8 mouse cellular contexts compared by ENCODE assay signal in genomic region chr2:25576028-25576850, GRCm38 (mm10). TPM values are rescaled to one million over a fixed set of nuclear protein-coding genes. Genes with fewer than 3 reads are reported as not detected.
A peak's percentile ranks its signal among the peaks of the same experiment; 100 is the strongest.
DNase-seq lines count a peak whose midpoint lies in the region; ATAC-seq and TF ChIP-seq lines count a peak whose summit lies in the region.

No protein-coding gene starts in this region.

- no peak overlapping the region for H3K27ac ChIP-seq in hindbrain, embryonic 10.5 days
- H3K27ac ChIP-seq in hindbrain, embryonic 14.5 days = no peak overlapping the region
- H3K27ac ChIP-seq in MEL (ENCODE audit: control insufficient read depth, low read depth, low read length) = no peak overlapping the region
- no peak overlapping the region for H3K27ac ChIP-seq in embryonic facial prominence, embryonic 14.5 days (replicated peaks; ENCODE audit: low read depth, low read length)
- no peak overlapping the region for H3K27ac ChIP-seq in limb, embryonic 15.5 days

- no peaks in the 10 kb centered on the region for H3K9me3 ChIP-seq in hindbrain, embryonic 10.5 days
- H3K9me3 ChIP-seq in hindbrain, embryonic 14.5 days (ENCODE audit: control insufficient read depth, low read length) = no peaks in the 10 kb centered on the region
- H3K9me3 ChIP-seq in MEL (replicated peaks; ENCODE audit: insufficient read depth, low read length) = no peaks in the 10 kb centered on the region
- no peaks in the 10 kb centered on the region for H3K9me3 ChIP-seq in embryonic facial prominence, embryonic 14.5 days (ENCODE audit: control insufficient read depth, low read length)
- H3K9me3 ChIP-seq in limb, embryonic 15.5 days = no peaks in the 10 kb centered on the region

- peaks cover 19% of the 10 kb centered on the region for H3K36me3 ChIP-seq in hindbrain, embryonic 10.5 days
- peaks cover 14% of the 10 kb centered on the region for H3K36me3 ChIP-seq in hindbrain, embryonic 14.5 days (replicated peaks; ENCODE audit: control insufficient read depth, insufficient read depth)
- peaks cover 0 to 4% of the 10 kb centered on the region in 2 experiments; a peak in 1 of 4 replicates for H3K36me3 ChIP-seq in MEL (ENCODE audit: control insufficient read depth in 1 of 2, insufficient read depth in 2 of 2, low read length in 2 of 2)
- peaks cover 11% of the 10 kb centered on the region; the same call in 1 of the 2 replicates for H3K36me3 ChIP-seq in embryonic facial prominence, embryonic 14.5 days (ENCODE audit: control insufficient read depth, insufficient read depth, low read length)
- peaks cover 12% of the 10 kb centered on the region for H3K36me3 ChIP-seq in limb, embryonic 15.5 days

- H3K79me2 ChIP-seq in MEL (ENCODE audit: control insufficient read depth, insufficient read depth, low read length, poor library complexity) = peaks cover 7% of the 10 kb centered on the region

- H3K9ac ChIP-seq in hindbrain, embryonic 14.5 days = no peak overlapping the region
- H3K9ac ChIP-seq in MEL (ENCODE audit: control insufficient read depth, low read depth, low read length, poor library complexity, severe bottlenecking) = peak overlapping the region; percentile 73
- no peak overlapping the region for H3K9ac ChIP-seq in embryonic facial prominence, embryonic 14.5 days (ENCODE audit: low read depth, low read length)
- no peak overlapping the region for H3K9ac ChIP-seq in limb, embryonic 15.5 days

- 73% methylated on average over 16 of the region's 16 CpGs for WGBS in hindbrain, embryonic 10.5 days
- 72% methylated on average over 16 of the region's 16 CpGs for WGBS in hindbrain, embryonic 14.5 days
- 77% methylated on average over 16 of the region's 16 CpGs for WGBS in embryonic facial prominence, embryonic 14.5 days
- 72% methylated on average over 16 of the region's 16 CpGs for WGBS in limb, embryonic 15.5 days

- DNase-seq in hindbrain, embryonic 10.5 days (ENCODE audit: low spot score) = no peak
- no peak for DNase-seq in hindbrain, embryonic 14.5 days (ENCODE audit: low spot score)
- no peak for DNase-seq in MEL (ENCODE audit: low read depth, low spot score)
- DNase-seq in embryonic facial prominence, embryonic 14.5 days (ENCODE audit: low spot score) = no peak
- no peak for DNase-seq in ovary, postnatal 14 days (ENCODE audit: low spot score)
- DNase-seq in spleen, postnatal 36 days (ENCODE audit: low spot score in 2 of 2) = no peak
- no peak for DNase-seq in thymus, postnatal 36 days

- no peak for ATAC-seq in hindbrain, embryonic 14.5 days (ENCODE audit: low FRiP score)
- no peak for ATAC-seq in embryonic facial prominence, embryonic 14.5 days (ENCODE audit: low read depth)
- ATAC-seq in limb, embryonic 15.5 days (ENCODE audit: insufficient number of reproducible peaks, low FRiP score, low TSS enrichment, low read depth) = no peak

- H3K4me2 ChIP-seq in hindbrain, embryonic 14.5 days (replicated peaks) = no peak overlapping the region; the same call in 1 of the 2 replicates
- H3K4me2 ChIP-seq in embryonic facial prominence, embryonic 14.5 days (ENCODE audit: low read depth, low read length) = peak overlapping the region; percentile 91; the same call in 1 of the 2 replicates
- H3K4me2 ChIP-seq in limb, embryonic 15.5 days = peak overlapping the region; percentile 91; the same call in 1 of the 2 replicates

- no peak for TF ChIP-seq CTCF in MEL (IDR thresholded peaks at IDR 0.05 in 2 of 3, conservative IDR thresholded peaks at IDR 0.05 in 1 of 3; ENCODE audit: control insufficient read depth in 1 of 3, insufficient read depth in 1 of 3, low read depth in 2 of 3, low read length in 3 of 3, poor library complexity in 1 of 3, severe bottlenecking in 1 of 3)

- TF ChIP-seq EP300 in MEL (IDR thresholded peaks at IDR 0.05; ENCODE audit: low read depth in 1 of 2, low read length in 2 of 2) = no peak

- H3K27me3 ChIP-seq in hindbrain, embryonic 10.5 days (ENCODE audit: insufficient read depth, poor library complexity, severe bottlenecking) = peaks cover 59% of the 10 kb centered on the region
- H3K27me3 ChIP-seq in hindbrain, embryonic 14.5 days (ENCODE audit: control insufficient read depth, insufficient read depth, low read length) = peaks cover 56% of the 10 kb centered on the region
- no peaks in the 10 kb centered on the region for H3K27me3 ChIP-seq in MEL (ENCODE audit: control insufficient read depth in 1 of 2, insufficient read depth in 2 of 2, low read length in 2 of 2)
- H3K27me3 ChIP-seq in embryonic facial prominence, embryonic 14.5 days (replicated peaks; ENCODE audit: control insufficient read depth, insufficient read depth, low read length) = peaks cover 50% of the 10 kb centered on the region
- H3K27me3 ChIP-seq in limb, embryonic 15.5 days = peaks cover 52% of the 10 kb centered on the region

- peaks cover 76% of the 10 kb centered on the region for H3K4me1 ChIP-seq in hindbrain, embryonic 10.5 days (replicated peaks)
- peaks cover 40% of the 10 kb centered on the region for H3K4me1 ChIP-seq in hindbrain, embryonic 14.5 days (replicated peaks; ENCODE audit: control insufficient read depth, insufficient read depth, low read length)
- H3K4me1 ChIP-seq in MEL (ENCODE audit: control insufficient read depth in 1 of 2, insufficient read depth in 2 of 2, low read length in 2 of 2) = peaks cover 0 to 10% of the 10 kb centered on the region in 2 experiments; a peak in 2 of 4 replicates
- H3K4me1 ChIP-seq in embryonic facial prominence, embryonic 14.5 days (ENCODE audit: control insufficient read depth, insufficient read depth, low read length) = peaks cover 32% of the 10 kb centered on the region
- peaks cover 73% of the 10 kb centered on the region for H3K4me1 ChIP-seq in limb, embryonic 15.5 days

- peak overlapping the region; percentile 73; the same call in 1 of the 2 replicates for H3K4me3 ChIP-seq in hindbrain, embryonic 10.5 days
- H3K4me3 ChIP-seq in hindbrain, embryonic 14.5 days (replicated peaks; ENCODE audit: low read length) = no peak overlapping the region
- no peak overlapping the region; a peak in 2 of 4 replicates for H3K4me3 ChIP-seq in MEL (ENCODE audit: control insufficient read depth in 1 of 2, insufficient read depth in 1 of 2, low read depth in 2 of 2, low read length in 2 of 2)
- H3K4me3 ChIP-seq in embryonic facial prominence, embryonic 14.5 days (ENCODE audit: low read depth, low read length) = no peak overlapping the region
- H3K4me3 ChIP-seq in limb, embryonic 15.5 days = peak overlapping the region; percentile 60

- no peak for TF ChIP-seq POLR2A in MEL (IDR thresholded peaks at IDR 0.05; ENCODE audit: control insufficient read depth in 1 of 2, insufficient read depth in 1 of 2, low read depth in 1 of 2, low read length in 2 of 2, poor library complexity in 1 of 2)

- TF ChIP-seq RAD21 in MEL (IDR thresholded peaks at IDR 0.05; ENCODE audit: low read depth, low read length) = no peak

RNA-seq across cellular contexts. Expression of gene Phpt1, which starts 1.2 kb away (rescaled TPM):
- polyA plus RNA-seq in hindbrain, embryonic 10.5 days (2016; fragmentation: Nextera tagmentation; extraction: Ambion mirVana) = 163 and 189 TPM in 2 replicates
- 171 and 187 TPM in 2 replicates for polyA plus RNA-seq in hindbrain, embryonic 14.5 days (2014; fragmentation: Nextera tagmentation; extraction: Ambion mirVana)
- total RNA-seq in MEL (2012; rRNA removed) = 34.7 and 47.0 TPM in 2 replicates
- polyA plus RNA-seq in MEL (2012; ENCODE audit: insufficient read depth in 1 of 2, insufficient read length in 2 of 2, low read depth in 1 of 2, low replicate concordance in 2 of 2, missing spikeins in 1 of 2) = 10 to 100 TPM in 1 of 2 experiments, not detected in 1; 73.7 TPM
- 148 and 160 TPM in 2 replicates for polyA plus RNA-seq in embryonic facial prominence, embryonic 14.5 days (2014; fragmentation: Nextera tagmentation; extraction: Ambion mirVana)
- polyA plus RNA-seq in limb, embryonic 15.5 days (2015; fragmentation: Nextera tagmentation; extraction: Ambion mirVana) = 129 and 139 TPM in 2 replicates

RNA-seq across cellular contexts. Expression of gene Mamdc4, which starts 1.6 kb away (rescaled TPM):
- polyA plus RNA-seq in hindbrain, embryonic 10.5 days (2016; fragmentation: Nextera tagmentation; extraction: Ambion mirVana) = 1.4 and 3.8 TPM in 2 replicates
- 1.3 and 1.7 TPM in 2 replicates for polyA plus RNA-seq in hindbrain, embryonic 14.5 days (2014; fragmentation: Nextera tagmentation; extraction: Ambion mirVana)
- 17.6 and 24.0 TPM in 2 replicates for total RNA-seq in MEL (2012; rRNA removed)
- 10 to 100 TPM in 1 of 2 experiments, not detected in 1; 21.6 TPM for polyA plus RNA-seq in MEL (2012; ENCODE audit: insufficient read depth in 1 of 2, insufficient read length in 2 of 2, low read depth in 1 of 2, low replicate concordance in 2 of 2, missing spikeins in 1 of 2)
- polyA plus RNA-seq in embryonic facial prominence, embryonic 14.5 days (2014; fragmentation: Nextera tagmentation; extraction: Ambion mirVana) = 1.4 and 1.7 TPM in 2 replicates
- 0.81 and 6.0 TPM in 2 replicates for polyA plus RNA-seq in limb, embryonic 15.5 days (2015; fragmentation: Nextera tagmentation; extraction: Ambion mirVana)

RNA-seq across cellular contexts. Expression of gene Ajm1, which starts 5.3 kb away (rescaled TPM):
- polyA plus RNA-seq in hindbrain, embryonic 10.5 days (2016; fragmentation: Nextera tagmentation; extraction: Ambion mirVana) = 0.05 and 0.44 TPM in 2 replicates
- 10.8 and 12.7 TPM in 2 replicates for polyA plus RNA-seq in hindbrain, embryonic 14.5 days (2014; fragmentation: Nextera tagmentation; extraction: Ambion mirVana)
- 0.04 and 0.07 TPM in 2 replicates for total RNA-seq in MEL (2012; rRNA removed)
- under 1 TPM in 1 of 2 experiments, not detected in 1; 0.32 TPM for polyA plus RNA-seq in MEL (2012; ENCODE audit: insufficient read depth in 1 of 2, insufficient read length in 2 of 2, low read depth in 1 of 2, low replicate concordance in 2 of 2, missing spikeins in 1 of 2)
- 0.40 and 1.4 TPM in 2 replicates for polyA plus RNA-seq in embryonic facial prominence, embryonic 14.5 days (2014; fragmentation: Nextera tagmentation; extraction: Ambion mirVana)
- polyA plus RNA-seq in limb, embryonic 15.5 days (2015; fragmentation: Nextera tagmentation; extraction: Ambion mirVana) = 0.29 and 0.44 TPM in 2 replicates

RNA-seq across cellular contexts. Expression of gene Edf1, which starts 18.6 kb away (rescaled TPM):
- 376 and 388 TPM in 2 replicates for polyA plus RNA-seq in hindbrain, embryonic 10.5 days (2016; fragmentation: Nextera tagmentation; extraction: Ambion mirVana)
- polyA plus RNA-seq in hindbrain, embryonic 14.5 days (2014; fragmentation: Nextera tagmentation; extraction: Ambion mirVana) = 353 and 366 TPM in 2 replicates
- 135 and 142 TPM in 2 replicates for total RNA-seq in MEL (2012; rRNA removed)
- 100 to 1,000 TPM in 1 of 2 experiments, not detected in 1; 318 TPM for polyA plus RNA-seq in MEL (2012; ENCODE audit: insufficient read depth in 1 of 2, insufficient read length in 2 of 2, low read depth in 1 of 2, low replicate concordance in 2 of 2, missing spikeins in 1 of 2)
- 312 and 318 TPM in 2 replicates for polyA plus RNA-seq in embryonic facial prominence, embryonic 14.5 days (2014; fragmentation: Nextera tagmentation; extraction: Ambion mirVana)
- polyA plus RNA-seq in limb, embryonic 15.5 days (2015; fragmentation: Nextera tagmentation; extraction: Ambion mirVana) = 388 and 396 TPM in 2 replicates

RNA-seq across cellular contexts. Expression of gene Traf2, which starts 29.5 kb away (rescaled TPM):
- 38.2 and 40.1 TPM in 2 replicates for polyA plus RNA-seq in hindbrain, embryonic 10.5 days (2016; fragmentation: Nextera tagmentation; extraction: Ambion mirVana)
- 15.6 and 16.3 TPM in 2 replicates for polyA plus RNA-seq in hindbrain, embryonic 14.5 days (2014; fragmentation: Nextera tagmentation; extraction: Ambion mirVana)
- total RNA-seq in MEL (2012; rRNA removed) = 19.9 and 21.0 TPM in 2 replicates
- polyA plus RNA-seq in MEL (2012; ENCODE audit: insufficient read depth in 1 of 2, insufficient read length in 2 of 2, low read depth in 1 of 2, low replicate concordance in 2 of 2, missing spikeins in 1 of 2) = 10 to 100 TPM in 1 of 2 experiments, not detected in 1; 28.3 TPM
- 30.0 and 33.9 TPM in 2 replicates for polyA plus RNA-seq in embryonic facial prominence, embryonic 14.5 days (2014; fragmentation: Nextera tagmentation; extraction: Ambion mirVana)
- polyA plus RNA-seq in limb, embryonic 15.5 days (2015; fragmentation: Nextera tagmentation; extraction: Ambion mirVana) = 34.4 and 35.7 TPM in 2 replicates

Comparison
In these comparisons a context has a peak if more than half of its experiments do, and no peak if none do; other contexts are left out.
1. H3K4me3 ChIP-seq: peak in hindbrain, embryonic 10.5 days (single experiment) and limb, embryonic 15.5 days (single experiment); none in hindbrain, embryonic 14.5 days (single experiment), MEL (0 of 2) and embryonic facial prominence, embryonic 14.5 days (single experiment).